Mouse (Mus musculus): ENCODE data around the gene Atp6v1e2. TPM values are rescaled to one million over a fixed set of nuclear protein-coding genes. Genes with fewer than 3 reads are reported as not detected.

The Atp6v1e2 gene
- polyA plus RNA-seq, 1 experiment from 2014 or later, result not detected

DNA sequence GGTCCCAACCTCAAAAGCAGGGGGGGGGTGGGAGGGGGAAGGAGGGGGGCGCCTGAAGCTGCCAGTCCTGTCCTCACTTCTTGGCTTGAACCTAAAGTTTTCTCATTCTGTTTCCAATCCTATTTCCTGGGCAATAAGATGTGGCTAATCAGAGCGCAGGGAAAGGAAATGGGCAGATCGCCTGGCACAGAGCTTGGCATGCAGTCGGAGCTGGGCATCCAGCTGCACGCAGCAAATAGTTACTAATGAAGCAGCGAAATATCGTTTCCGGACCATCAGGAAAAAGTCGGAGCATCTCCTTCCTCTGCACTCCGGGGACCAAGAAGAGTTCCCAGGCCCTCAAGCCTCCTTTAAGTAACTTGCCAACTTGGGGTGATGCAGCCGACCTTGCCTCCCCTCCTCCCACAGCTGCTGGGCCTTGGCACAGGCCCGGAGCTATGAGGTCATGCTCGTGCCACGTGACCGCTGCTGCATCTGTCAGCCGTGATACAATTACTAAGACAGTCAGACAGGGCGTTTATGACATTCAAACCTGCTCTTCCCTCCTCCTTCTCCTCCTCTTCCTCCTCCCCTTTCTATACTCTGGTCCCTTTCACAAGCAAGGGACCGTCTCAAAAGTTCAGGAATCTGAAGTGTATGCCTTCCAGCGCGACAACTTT lies 10.1 kb downstream of the Atp6v1e2 start:
- H3K9me3 ChIP-seq (ENCODE audit: control insufficient read depth, low read length), result no peaks in the 10 kb centered on the region
- H3K9ac ChIP-seq (ENCODE audit: low read length), result peak overlapping the region; percentile 39; the same call in 1 of the 2 replicates
- H3K36me3 ChIP-seq (ENCODE audit: control insufficient read depth, insufficient read depth, low read length), result no peaks in the 10 kb centered on the region
- peak overlapping the region; percentile 35 for H3K4me3 ChIP-seq (ENCODE audit: low read depth, low read length)
- H3K4me1 ChIP-seq (ENCODE audit: control insufficient read depth, insufficient read depth, low read length), result no peaks in the 10 kb centered on the region
- peak; percentile 89 for ATAC-seq (ENCODE audit: insufficient read depth, low FRiP score, low TSS enrichment)
- H3K27me3 ChIP-seq (ENCODE audit: control insufficient read depth, insufficient read depth, low read length), result no peaks in the 10 kb centered on the region
- peak; percentile 78 for DNase-seq (ENCODE audit: low spot score)
- H3K4me2 ChIP-seq (ENCODE audit: low read depth), result peak overlapping the region; percentile 46
- WGBS, result 4% methylated on average over 20 of the region's 20 CpGs
- H3K27ac ChIP-seq (ENCODE audit: low read depth, low read length), result no peak overlapping the region

DNA sequence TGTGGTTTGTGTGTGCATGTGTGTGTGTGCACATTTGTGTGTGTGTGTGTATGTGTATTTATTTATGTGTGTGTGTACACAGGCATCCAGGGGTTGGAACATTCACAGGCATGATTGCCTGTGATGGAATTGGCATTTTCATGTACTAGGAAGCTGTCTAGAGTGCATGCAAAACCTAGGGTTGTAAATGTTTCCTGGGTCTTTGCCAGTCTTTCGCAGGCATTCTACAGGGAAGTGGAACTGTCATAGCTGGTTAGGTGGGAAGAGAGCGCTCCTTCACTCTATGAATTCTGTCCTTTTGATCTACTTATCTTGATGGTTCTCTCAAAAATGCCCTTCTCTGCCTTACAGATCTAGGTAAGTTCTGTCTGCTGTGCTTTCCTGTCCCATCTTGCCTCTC lies 10.6 kb downstream of the Atp6v1e2 start:
- Histone ChIP-seq H3K27me3 (ENCODE audit: control insufficient read depth, insufficient read depth, low read length) (no peaks in the 10 kb centered on the region), H3K27ac (ENCODE audit: low read depth, low read length) (no peak overlapping the region), H3K36me3 (ENCODE audit: control insufficient read depth, insufficient read depth, low read length) (no peaks in the 10 kb centered on the region), H3K9ac (ENCODE audit: low read length) (no peak overlapping the region), H3K4me1 (ENCODE audit: control insufficient read depth, insufficient read depth, low read length) (no peaks in the 10 kb centered on the region), H3K4me2 (ENCODE audit: low read depth) (peak overlapping the region; percentile 46; the same call in 1 of the 2 replicates), H3K9me3 (ENCODE audit: control insufficient read depth, low read length) (no peaks in the 10 kb centered on the region), H3K4me3 (ENCODE audit: low read depth, low read length) (no peak overlapping the region)
- no peak for ATAC-seq (ENCODE audit: insufficient read depth, low FRiP score, low TSS enrichment)
- WGBS, result 75% methylated on average over 2 of the region's 2 CpGs
- no peak for DNase-seq (ENCODE audit: low spot score)

DNA sequence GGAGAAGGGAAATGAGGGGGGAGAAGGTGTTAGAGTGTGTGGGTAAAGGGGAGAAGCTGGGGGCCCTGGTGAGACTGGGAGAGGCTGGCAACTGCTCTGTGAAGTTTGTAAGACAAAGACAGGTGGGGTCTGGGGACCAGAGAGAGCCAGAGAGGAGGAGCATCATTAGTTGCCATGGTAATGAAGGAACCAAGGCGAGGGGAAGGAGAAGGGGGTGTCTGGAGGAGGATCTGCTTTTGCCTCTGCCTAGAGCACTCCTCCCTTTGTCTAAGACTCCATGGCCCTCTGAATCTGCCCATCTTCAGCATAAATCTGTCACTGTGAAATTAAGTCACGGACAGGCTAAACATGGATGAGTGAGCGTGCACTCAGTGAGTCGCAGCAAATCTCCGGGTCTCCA lies 14.8 kb downstream of the Atp6v1e2 start:
- Histone ChIP-seq H3K27me3 (ENCODE audit: control insufficient read depth, insufficient read depth, low read length) (no peaks in the 10 kb centered on the region), H3K27ac (ENCODE audit: low read depth, low read length) (no peak overlapping the region), H3K4me1 (ENCODE audit: control insufficient read depth, insufficient read depth, low read length) (no peaks in the 10 kb centered on the region), H3K9ac (ENCODE audit: low read length) (peak overlapping the region; percentile 4; the same call in 1 of the 2 replicates), H3K4me2 (ENCODE audit: low read depth) (no peak overlapping the region), H3K36me3 (ENCODE audit: control insufficient read depth, insufficient read depth, low read length) (no peaks in the 10 kb centered on the region), H3K9me3 (ENCODE audit: control insufficient read depth, low read length) (no peaks in the 10 kb centered on the region), H3K4me3 (ENCODE audit: low read depth, low read length) (no peak overlapping the region)
- DNase-seq (ENCODE audit: low spot score) (no peak), ATAC-seq (ENCODE audit: insufficient read depth, low FRiP score, low TSS enrichment) (no peak)
- 38% methylated on average over 5 of the region's 5 CpGs for WGBS

DNA sequence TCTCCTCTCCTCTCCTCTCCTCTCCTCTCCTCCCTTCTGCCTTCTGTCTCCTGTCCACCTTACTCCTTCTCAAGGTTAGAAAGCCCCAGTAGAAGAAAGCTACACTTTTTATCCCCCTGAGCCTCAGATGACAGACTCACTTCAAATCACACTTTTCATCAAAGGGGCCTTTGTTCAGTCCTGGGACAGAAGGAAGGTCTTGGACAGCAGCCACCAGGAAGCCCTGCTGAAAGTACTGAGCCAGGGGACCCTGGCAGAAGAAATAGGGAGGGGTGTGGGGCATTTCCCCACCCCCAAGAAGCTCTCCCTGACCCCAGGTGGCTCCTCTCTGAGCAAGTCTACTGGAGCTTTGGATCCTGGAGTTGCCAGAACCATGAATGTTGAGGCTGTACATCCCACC lies 17.7 kb downstream of the Atp6v1e2 start:
- ATAC-seq (ENCODE audit: insufficient read depth, low FRiP score, low TSS enrichment) (no peak), DNase-seq (ENCODE audit: low spot score) (no peak)
- H3K27me3 ChIP-seq (ENCODE audit: control insufficient read depth, insufficient read depth, low read length), result no peaks in the 10 kb centered on the region
- H3K9ac ChIP-seq (ENCODE audit: low read length), result no peak overlapping the region
- no peaks in the 10 kb centered on the region for H3K36me3 ChIP-seq (ENCODE audit: control insufficient read depth, insufficient read depth, low read length)
- no peak overlapping the region for H3K4me2 ChIP-seq (ENCODE audit: low read depth)
- no peaks in the 10 kb centered on the region for H3K4me1 ChIP-seq (ENCODE audit: control insufficient read depth, insufficient read depth, low read length)
- H3K9me3 ChIP-seq (ENCODE audit: control insufficient read depth, low read length), result no peaks in the 10 kb centered on the region
- no peak overlapping the region for H3K27ac ChIP-seq (ENCODE audit: low read depth, low read length)
- no peak overlapping the region for H3K4me3 ChIP-seq (ENCODE audit: low read depth, low read length)

DNA sequence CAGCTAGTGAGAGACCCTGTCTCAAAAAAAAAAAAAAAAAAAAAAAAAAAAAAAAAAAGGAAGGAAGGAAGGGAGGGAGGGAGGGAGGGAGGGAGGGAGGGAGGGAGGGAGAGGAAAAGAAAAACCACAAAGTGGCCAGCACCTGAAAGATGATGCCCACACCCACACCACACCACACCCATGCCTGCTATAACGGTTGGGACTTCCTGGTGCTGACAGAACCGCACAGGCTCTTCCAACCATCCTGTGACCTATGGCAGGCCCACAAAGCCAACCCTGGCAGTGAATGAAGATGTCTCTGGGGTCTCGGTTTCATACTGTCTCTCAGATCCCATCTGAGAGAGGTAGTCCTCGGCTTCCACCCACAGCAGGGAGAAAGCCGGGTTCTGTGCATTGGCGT lies 18.3 kb downstream of the Atp6v1e2 start:
- Histone ChIP-seq H3K27ac (ENCODE audit: low read depth, low read length) (no peak overlapping the region), H3K4me2 (ENCODE audit: low read depth) (no peak overlapping the region), H3K4me3 (ENCODE audit: low read depth, low read length) (no peak overlapping the region), H3K4me1 (ENCODE audit: control insufficient read depth, insufficient read depth, low read length) (no peaks in the 10 kb centered on the region), H3K27me3 (ENCODE audit: control insufficient read depth, insufficient read depth, low read length) (no peaks in the 10 kb centered on the region), H3K9me3 (ENCODE audit: control insufficient read depth, low read length) (no peaks in the 10 kb centered on the region), H3K36me3 (ENCODE audit: control insufficient read depth, insufficient read depth, low read length) (no peaks in the 10 kb centered on the region), H3K9ac (ENCODE audit: low read length) (no peak overlapping the region)
- 87% methylated on average over 6 of the region's 6 CpGs for WGBS
- DNase-seq (ENCODE audit: low spot score) (no peak), ATAC-seq (ENCODE audit: insufficient read depth, low FRiP score, low TSS enrichment) (no peak)

DNA sequence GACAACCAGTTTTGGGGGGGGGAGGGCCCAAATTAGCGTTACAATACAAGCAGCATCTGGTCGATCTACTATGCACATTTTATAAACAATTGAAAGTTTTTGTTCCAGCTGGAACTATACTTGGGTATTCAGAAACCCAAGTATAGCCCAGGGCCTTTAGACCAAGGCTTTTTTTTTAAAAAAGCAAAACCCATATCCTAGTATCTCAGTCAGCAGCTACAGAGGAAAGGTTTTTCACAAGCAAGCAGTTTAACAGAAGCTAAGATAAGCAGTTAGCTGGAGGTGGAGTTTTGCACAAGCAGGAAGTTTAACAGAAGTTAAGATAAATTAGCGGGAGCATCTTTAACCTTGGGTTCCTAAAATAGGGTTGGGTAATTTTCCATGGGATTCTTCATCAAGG lies 20.9 kb downstream of the Atp6v1e2 start:
- Histone ChIP-seq H3K4me1 (ENCODE audit: control insufficient read depth, insufficient read depth, low read length) (no peaks in the 10 kb centered on the region), H3K27ac (ENCODE audit: low read depth, low read length) (no peak overlapping the region), H3K27me3 (ENCODE audit: control insufficient read depth, insufficient read depth, low read length) (no peaks in the 10 kb centered on the region), H3K9ac (ENCODE audit: low read length) (no peak overlapping the region), H3K4me2 (ENCODE audit: low read depth) (no peak overlapping the region), H3K4me3 (ENCODE audit: low read depth, low read length) (no peak overlapping the region), H3K9me3 (ENCODE audit: control insufficient read depth, low read length) (no peaks in the 10 kb centered on the region), H3K36me3 (ENCODE audit: control insufficient read depth, insufficient read depth, low read length) (no peaks in the 10 kb centered on the region)
- WGBS, result 89% methylated on average over 3 of the region's 3 CpGs
- DNase-seq (ENCODE audit: low spot score) (no peak), ATAC-seq (ENCODE audit: insufficient read depth, low FRiP score, low TSS enrichment) (no peak)

DNA sequence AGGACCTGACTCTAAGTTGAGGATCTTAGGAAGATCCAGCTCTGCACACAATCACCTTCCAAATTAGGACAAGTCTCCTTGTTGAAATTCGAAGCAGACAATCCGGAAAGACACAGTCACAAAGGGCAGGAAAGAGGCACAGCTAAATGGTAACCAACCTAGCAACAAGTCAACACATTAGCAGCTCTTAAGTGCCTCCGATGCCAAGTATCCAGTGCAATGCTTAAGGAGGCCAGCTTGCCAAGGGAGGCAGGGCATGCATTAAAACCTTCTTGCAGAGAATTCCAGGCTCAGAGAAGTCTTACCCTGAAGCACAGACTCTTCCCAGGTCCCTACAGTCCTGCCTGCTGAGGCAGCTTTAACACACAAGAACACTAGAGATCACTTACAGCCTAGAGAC lies 23.0 kb downstream of the Atp6v1e2 start:
- ATAC-seq (ENCODE audit: insufficient read depth, low FRiP score, low TSS enrichment) (no peak), DNase-seq (ENCODE audit: low spot score) (no peak)
- Histone ChIP-seq H3K36me3 (ENCODE audit: control insufficient read depth, insufficient read depth, low read length) (no peaks in the 10 kb centered on the region), H3K9ac (ENCODE audit: low read length) (no peak overlapping the region), H3K27me3 (ENCODE audit: control insufficient read depth, insufficient read depth, low read length) (no peaks in the 10 kb centered on the region), H3K4me3 (ENCODE audit: low read depth, low read length) (no peak overlapping the region), H3K4me2 (ENCODE audit: low read depth) (no peak overlapping the region), H3K4me1 (ENCODE audit: control insufficient read depth, insufficient read depth, low read length) (no peaks in the 10 kb centered on the region), H3K27ac (ENCODE audit: low read depth, low read length) (no peak overlapping the region), H3K9me3 (ENCODE audit: control insufficient read depth, low read length) (no peaks in the 10 kb centered on the region)
- WGBS, result 85% methylated on average over 3 of the region's 3 CpGs

DNA sequence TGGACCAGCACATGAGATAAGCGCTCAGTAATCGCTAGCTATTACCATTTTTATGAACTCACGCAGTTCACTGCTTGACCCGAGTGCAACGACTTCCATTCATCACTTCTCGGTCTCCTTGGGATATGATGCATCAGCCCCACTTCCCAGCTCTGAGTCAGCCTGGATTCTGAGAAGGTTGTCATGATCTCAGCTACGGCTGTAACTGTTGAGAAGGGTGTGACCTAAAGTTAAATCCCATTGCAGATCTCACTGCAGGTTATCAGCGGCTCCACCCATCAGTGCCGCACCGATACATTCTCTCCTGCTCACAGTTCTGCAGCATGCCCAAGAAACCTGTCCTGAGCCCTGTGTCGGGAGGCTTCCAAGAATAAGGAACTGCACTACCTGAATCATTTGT lies 28.0 kb downstream of the Atp6v1e2 start:
- 83% methylated on average over 11 of the region's 11 CpGs for WGBS
- ATAC-seq (ENCODE audit: insufficient read depth, low FRiP score, low TSS enrichment), result no peak

DNA sequence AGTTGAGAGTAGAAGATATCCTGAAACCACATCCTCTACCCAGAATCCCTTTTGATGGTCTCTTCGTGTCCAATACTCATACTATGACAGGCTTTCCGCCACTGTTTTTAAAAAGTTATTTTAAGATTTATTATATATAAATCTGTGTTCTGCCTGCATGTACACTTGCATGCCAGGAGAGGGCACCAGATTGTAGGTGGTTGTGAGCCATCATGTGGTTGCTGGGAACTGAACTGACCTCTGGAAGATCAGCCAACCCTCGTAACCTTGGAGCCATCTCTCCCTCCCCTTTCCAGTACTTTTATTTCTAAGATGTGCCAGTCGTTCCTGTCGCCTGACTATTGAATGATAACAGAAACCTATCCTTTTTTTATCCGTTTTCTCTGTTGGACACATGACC lies 28.9 kb downstream of the Atp6v1e2 start:
- ATAC-seq (ENCODE audit: insufficient read depth, low FRiP score, low TSS enrichment) (no peak), DNase-seq (ENCODE audit: low spot score) (no peak)
- Histone ChIP-seq H3K9ac (ENCODE audit: low read length) (no peak overlapping the region), H3K9me3 (ENCODE audit: control insufficient read depth, low read length) (no peaks in the 10 kb centered on the region), H3K36me3 (ENCODE audit: control insufficient read depth, insufficient read depth, low read length) (no peaks in the 10 kb centered on the region), H3K4me2 (ENCODE audit: low read depth) (no peak overlapping the region), H3K4me3 (ENCODE audit: low read depth, low read length) (no peak overlapping the region), H3K27me3 (ENCODE audit: control insufficient read depth, insufficient read depth, low read length) (no peaks in the 10 kb centered on the region), H3K4me1 (ENCODE audit: control insufficient read depth, insufficient read depth, low read length) (no peaks in the 10 kb centered on the region), H3K27ac (ENCODE audit: low read depth, low read length) (no peak overlapping the region)
- 77% methylated on average over 6 of the region's 6 CpGs for WGBS

More for the DNA sequence above, 28.0 kb downstream of the Atp6v1e2 start:
- no peak for DNase-seq (ENCODE audit: low spot score)
- Histone ChIP-seq H3K9me3 (ENCODE audit: control insufficient read depth, low read length) (no peaks in the 10 kb centered on the region), H3K4me3 (ENCODE audit: low read depth, low read length) (no peak overlapping the region), H3K27ac (ENCODE audit: low read depth, low read length) (no peak overlapping the region), H3K4me2 (ENCODE audit: low read depth) (no peak overlapping the region), H3K36me3 (ENCODE audit: control insufficient read depth, insufficient read depth, low read length) (no peaks in the 10 kb centered on the region), H3K9ac (ENCODE audit: low read length) (no peak overlapping the region), H3K4me1 (ENCODE audit: control insufficient read depth, insufficient read depth, low read length) (no peaks in the 10 kb centered on the region), H3K27me3 (ENCODE audit: control insufficient read depth, insufficient read depth, low read length) (no peaks in the 10 kb centered on the region)

Measured in neural tube, embryonic 11.5 days (tissue).